Mouse (Mus musculus) A20 (cell line): ENCODE data around the gene Sncg.
A peak's percentile ranks its signal among the peaks of the same experiment; 100 is the strongest.
"Not testable (repeated sequence)": the region's sequence is repeated elsewhere in the genome, so short reads cannot be mapped to it uniquely, and the experiment has no call there.

Experiments
- DNase-seq: peaks from one replicate; pipeline ENCODE4 v3.0.0-alpha.2; 2011; ENCODE audit warnings: low read depth, low spot score

The Sncg gene

GRCm38 (mm10) chr14:34370921-34371320 is 3.7 kb downstream of the Sncg start:
- no peak for DNase-seq

- DNase-seq, result peak; percentile 15
Observed at GRCm38 (mm10) chr14:34370203-34370602, 4.4 kb downstream of the Sncg start.

- no peak for DNase-seq
Observed at GRCm38 (mm10) chr14:34365147-34365507, 9.5 kb downstream of the Sncg start.

GRCm38 (mm10) chr14:34364254-34365146 is 10.1 kb downstream of the Sncg start:
- not testable (repeated sequence) for DNase-seq

GRCm38 (mm10) chr14:34363490-34364253 is 10.9 kb downstream of the Sncg start:
- DNase-seq, result no peak

- DNase-seq, result peak; percentile 31
Observed at GRCm38 (mm10) chr14:34362726-34363445, 11.7 kb downstream of the Sncg start.

- DNase-seq, result no peak
Observed at GRCm38 (mm10) chr14:34362135-34362534, 12.5 kb downstream of the Sncg start.

GRCm38 (mm10) chr14:34360251-34360650 is 14.3 kb downstream of the Sncg start:
- DNase-seq, result no peak

- DNase-seq, result no peak
Observed at GRCm38 (mm10) chr14:34359676-34360244, 14.8 kb downstream of the Sncg start.

GRCm38 (mm10) chr14:34357671-34358455 is 16.7 kb downstream of the Sncg start:
- no peak for DNase-seq

- no peak for DNase-seq
Observed at GRCm38 (mm10) chr14:34355301-34355700, 19.3 kb downstream of the Sncg start, which contains the start of gene Fam25c. Gene Fam25c, minus strand, starts transcription at chr14:34355433.

- DNase-seq, result no peak
Observed at GRCm38 (mm10) chr14:34354456-34354855, 20.1 kb downstream of the Sncg start.

GRCm38 (mm10) chr14:34353326-34353725 is 21.3 kb downstream of the Sncg start:
- no peak for DNase-seq

GRCm38 (mm10) chr14:34352523-34352922 is 22.1 kb downstream of the Sncg start:
- no peak for DNase-seq

- DNase-seq, result no peak
Observed at GRCm38 (mm10) chr14:34351660-34352059, 22.9 kb downstream of the Sncg start.

GRCm38 (mm10) chr14:34349007-34349406 is 25.6 kb downstream of the Sncg start:
- no peak for DNase-seq

GRCm38 (mm10) chr14:34348301-34348700 is 26.3 kb downstream of the Sncg start:
- DNase-seq, result no peak

GRCm38 (mm10) chr14:34347084-34347483 is 27.5 kb downstream of the Sncg start:
- DNase-seq, result no peak

- DNase-seq, result peak; percentile 9
Observed at GRCm38 (mm10) chr14:34345771-34346566, 28.6 kb downstream of the Sncg start.

GRCm38 (mm10) chr14:34344361-34344760 is 30.2 kb downstream of the Sncg start:
- DNase-seq, result no peak
